24 mouse cellular contexts compared by ENCODE assay signal in genomic region chr14:77600773-77601172, GRCm38 (mm10).
DNase-seq lines count a peak whose midpoint lies in the region; ATAC-seq and TF ChIP-seq lines count a peak whose summit lies in the region.
"Had no signal": no experiment of that assay in that cellular context is flagged by ENCODE, and none has a peak within 500 bp of the region (broad histone marks: within the 10 kb centered on the region; RNA-seq: fewer than 3 reads in every experiment).

No protein-coding gene starts in this region.

- peaks cover 7% of the 10 kb centered on the region; the same call in 1 of the 2 replicates for H3K9me3 ChIP-seq in forebrain, embryonic 10.5 days
- no peaks in the 10 kb centered on the region for H3K9me3 ChIP-seq in forebrain, postnatal 0 days (ENCODE audit: low read length)
- H3K9me3 ChIP-seq: embryonic facial prominence, embryonic 10.5 days; embryonic facial prominence, embryonic 12.5 days had no signal

- DNase-seq in forebrain, embryonic 10.5 days (ENCODE audit: extremely low spot score, low spot score), result no peak
- no peak for DNase-seq in forebrain, postnatal 0 days
- DNase-seq in heart, adult 11 months, result peak; percentile 55
- DNase-seq in heart, adult 2 months, result no peak
- DNase-seq in left cerebral cortex, postnatal 10 days (ENCODE audit: extremely low spot score in 1 of 2, low spot score in 2 of 2), result no peak
- DNase-seq: adrenal gland, adult 8-10 months; adrenal gland, postnatal 14 days; adrenal gland, postnatal 36 days; B cell, adult 2 months; cerebellum, adult 11-12 months; cerebellum, adult 2 months; cerebellum, adult 9-10 months; cerebellum, postnatal 10 days; cerebellum, postnatal 25 days had no signal

- intact Hi-C loops in heart, adult 2 months (cut with DNase I), result no loop called here
- intact Hi-C loops in left cerebral cortex, postnatal 10 days (cut with DNase I), result no loop called here

- H3K4me3 ChIP-seq in forebrain, embryonic 10.5 days, result no peak overlapping the region
- H3K4me3 ChIP-seq in forebrain, postnatal 0 days (ENCODE audit: low read depth, low read length), result no peak overlapping the region
- no peak overlapping the region for H3K4me3 ChIP-seq in heart, adult 2 months
- H3K4me3 ChIP-seq: embryonic facial prominence, embryonic 10.5 days; embryonic facial prominence, embryonic 12.5 days; forebrain, embryonic 12.5 days had no signal

- H3K27ac ChIP-seq in forebrain, embryonic 10.5 days, result 0 out of 2 replicates have a peak overlapping the region, but pooled peaks have one; percentile 16
- H3K27ac ChIP-seq in forebrain, postnatal 0 days (ENCODE audit: low read depth, low read length), result no peak overlapping the region
- no peak overlapping the region for H3K27ac ChIP-seq in heart, adult 2 months
- H3K27ac ChIP-seq: embryonic facial prominence, embryonic 10.5 days; embryonic facial prominence, embryonic 12.5 days; forebrain, embryonic 12.5 days had no signal

- H3K27me3 ChIP-seq in forebrain, embryonic 10.5 days (ENCODE audit: poor library complexity, severe bottlenecking), result no peaks in the 10 kb centered on the region
- H3K27me3 ChIP-seq in forebrain, postnatal 0 days (ENCODE audit: insufficient read depth, low read length), result no peaks in the 10 kb centered on the region
- H3K27me3 ChIP-seq in heart, adult 2 months (ENCODE audit: control insufficient read depth, insufficient read depth, low read length), result no peaks in the 10 kb centered on the region
- H3K27me3 ChIP-seq: CH12.LX; embryonic facial prominence, embryonic 12.5 days; forebrain, embryonic 12.5 days; Patski had no signal

- no peak for TF ChIP-seq CTCF in forebrain, postnatal 0 days (IDR thresholded peaks at IDR 0.05; ENCODE audit: low read depth)
- TF ChIP-seq CTCF in heart, adult 2 months (IDR thresholded peaks at IDR 0.05), result no peak

- no peak overlapping the region for H3K4me2 ChIP-seq in forebrain, postnatal 0 days (ENCODE audit: low read depth)
- H3K4me2 ChIP-seq: embryonic facial prominence, embryonic 12.5 days; forebrain, embryonic 12.5 days had no signal

- no peak for TF ChIP-seq EP300 in heart, adult 2 months (IDR thresholded peaks at IDR 0.05; ENCODE audit: insufficient read depth, low read depth, low read length)

- no peak for TF ChIP-seq POLR2A in heart, adult 2 months (IDR thresholded peaks at IDR 0.05; ENCODE audit: insufficient read depth, low read depth, low read length)

- 100% methylated on average over 1 of the region's 1 CpGs for WGBS in forebrain, embryonic 10.5 days
- WGBS in forebrain, postnatal 0 days, result 91% methylated on average over 1 of the region's 1 CpGs
- 89% methylated on average over 1 of the region's 1 CpGs for WGBS in heart, adult 2 months

- ATAC-seq in forebrain, postnatal 0 days, result no peak
- ATAC-seq: activated CD4-positive, CD25-positive, alpha-beta regulatory T cell, adult 4 months; CD4-positive, CD25-positive, alpha-beta regulatory T cell, adult 4 months; forebrain, embryonic 14.5 days; forebrain, embryonic 16.5 days; Patski had no signal

- H3K79me2 ChIP-seq in heart, adult 2 months (replicated peaks; ENCODE audit: control insufficient read depth, insufficient read depth, low read length), result no peaks in the 10 kb centered on the region

- no peaks in the 10 kb centered on the region; the same call in 1 of the 2 replicates for H3K4me1 ChIP-seq in forebrain, embryonic 10.5 days
- H3K4me1 ChIP-seq in forebrain, postnatal 0 days (ENCODE audit: insufficient read depth), result no peaks in the 10 kb centered on the region
- H3K4me1 ChIP-seq in heart, adult 2 months (ENCODE audit: control insufficient read depth, insufficient read depth, low read length), result no peaks in the 10 kb centered on the region
- H3K4me1 ChIP-seq: embryonic facial prominence, embryonic 10.5 days; embryonic facial prominence, embryonic 12.5 days; forebrain, embryonic 12.5 days had no signal

- H3K9ac ChIP-seq in forebrain, postnatal 0 days, result no peak overlapping the region
- H3K9ac ChIP-seq in heart, adult 2 months (ENCODE audit: low read depth, low read length), result no peak overlapping the region
- H3K9ac ChIP-seq: embryonic facial prominence, embryonic 12.5 days; forebrain, embryonic 12.5 days had no signal

- H3K36me3 ChIP-seq in forebrain, embryonic 10.5 days (replicated peaks), result 0 out of 2 replicates have a peak, but pooled peaks cover 4% of the 10 kb centered on the region
- peaks cover 4% of the 10 kb centered on the region; the same call in 1 of the 2 replicates for H3K36me3 ChIP-seq in forebrain, postnatal 0 days (ENCODE audit: insufficient read depth)
- no peaks in the 10 kb centered on the region for H3K36me3 ChIP-seq in heart, adult 2 months (ENCODE audit: control insufficient read depth, insufficient read depth, low read length)
- H3K36me3 ChIP-seq: embryonic facial prominence, embryonic 10.5 days; embryonic facial prominence, embryonic 12.5 days; G1E had no signal
